ENCODE assay signal across 8 mouse cellular contexts in the genomic region with DNA sequence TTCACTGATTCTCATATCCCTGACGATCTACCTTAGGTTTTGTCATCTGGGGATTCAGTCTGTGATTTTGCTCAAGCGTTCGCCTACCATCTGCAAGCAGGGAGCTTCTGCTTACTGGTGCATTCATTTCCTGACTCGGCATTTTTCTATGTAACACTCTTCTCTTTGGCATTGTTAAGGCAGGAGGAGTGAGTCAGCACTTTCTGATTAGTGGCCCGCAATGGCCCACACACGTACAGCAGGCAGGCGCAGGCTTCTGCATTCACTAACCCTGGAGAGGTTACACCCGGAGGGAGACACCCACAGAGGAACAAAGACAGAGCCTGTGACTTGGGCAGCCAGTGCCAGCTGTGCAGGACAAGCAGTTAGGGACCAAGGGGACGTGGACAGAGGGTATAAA. TPM values are rescaled to one million over a fixed set of nuclear protein-coding genes. Genes with fewer than 3 reads are reported as not detected.
DNase-seq lines count a peak whose midpoint lies in the region; ATAC-seq and TF ChIP-seq lines count a peak whose summit lies in the region.

No protein-coding gene starts in this region.

- no peak overlapping the region for H3K4me2 ChIP-seq in kidney, embryonic 16.5 days (replicated peaks; ENCODE audit: low read depth, low read length)
- H3K4me2 ChIP-seq in myocyte (ENCODE audit: low read depth): peak overlapping the region; percentile 47

- H3K9me3 ChIP-seq in kidney, embryonic 16.5 days (ENCODE audit: low read length): no peaks in the 10 kb centered on the region
- no peaks in the 10 kb centered on the region for H3K9me3 ChIP-seq in limb, embryonic 10.5 days (replicated peaks)

- no peak overlapping the region for H3ac ChIP-seq in myocyte (ENCODE audit: control insufficient read depth, insufficient read length)

- no peaks in the 10 kb centered on the region for H3K4me1 ChIP-seq in kidney, embryonic 16.5 days (ENCODE audit: insufficient read depth, low read length)
- H3K4me1 ChIP-seq in limb, embryonic 10.5 days: no peaks in the 10 kb centered on the region

- TF ChIP-seq POLR2A in myocyte (IDR thresholded peaks at IDR 0.05; ENCODE audit: insufficient read length, low read depth): no peak

- 0 out of 2 replicates have a peak, but pooled peaks cover 5% of the 10 kb centered on the region for H3K36me3 ChIP-seq in kidney, embryonic 16.5 days (ENCODE audit: insufficient read depth, low read length)
- no peaks in the 10 kb centered on the region for H3K36me3 ChIP-seq in myocyte (ENCODE audit: control insufficient read depth, insufficient read depth)
- peaks cover 20% of the 10 kb centered on the region for H3K36me3 ChIP-seq in limb, embryonic 10.5 days

- no peaks in the 10 kb centered on the region for H3K27me3 ChIP-seq in kidney, embryonic 16.5 days (ENCODE audit: insufficient read depth, low read length)
- H3K27me3 ChIP-seq in myocyte (ENCODE audit: control insufficient read depth, insufficient read depth, insufficient read length): no peaks in the 10 kb centered on the region
- no peaks in the 10 kb centered on the region for H3K27me3 ChIP-seq in limb, embryonic 10.5 days (ENCODE audit: low read depth, poor library complexity, severe bottlenecking)

- no peak overlapping the region for H3K27ac ChIP-seq in kidney, embryonic 16.5 days (ENCODE audit: low read length)
- no peak overlapping the region for H3K27ac ChIP-seq in limb, embryonic 10.5 days

- H3K9ac ChIP-seq in kidney, embryonic 16.5 days (replicated peaks; ENCODE audit: low read length): no peak overlapping the region

- no peak overlapping the region for H3K4me3 ChIP-seq in kidney, embryonic 16.5 days (ENCODE audit: low read length)
- no peak overlapping the region for H3K4me3 ChIP-seq in myocyte
- H3K4me3 ChIP-seq in limb, embryonic 10.5 days: no peak overlapping the region

- peak; percentile 89 for ATAC-seq in erythroblast, adult 5-6 weeks (replicated peaks; ENCODE audit: low FRiP score, poor library complexity, severe bottlenecking)
- ATAC-seq in kidney, embryonic 16.5 days (ENCODE audit: low FRiP score, low TSS enrichment): peak; percentile 79

- intact Hi-C loops in heart, postnatal 25 days (cut with DNase I): no loop called here

- peak; percentile 93 for DNase-seq in heart, adult 11 months
- no peak for DNase-seq in heart, postnatal 25 days (ENCODE audit: low spot score)
- DNase-seq in ES-CJ7 (ENCODE audit: low read depth, low spot score): peak; percentile 73
- no peak for DNase-seq in right cerebral cortex, postnatal 4 days
- no peak for DNase-seq in limb, embryonic 10.5 days (ENCODE audit: low spot score)

- no peaks in the 10 kb centered on the region for H3K79me2 ChIP-seq in myocyte (ENCODE audit: control insufficient read depth, insufficient read depth)

- 67% methylated on average over 9 of the region's 9 CpGs for WGBS in kidney, embryonic 16.5 days
- 83% methylated on average over 9 of the region's 9 CpGs for WGBS in limb, embryonic 10.5 days

TF ChIP-seq in myocyte, 11 proteins besides CTCF, POLR2A, EP300 and RAD21:
- TF ChIP-seq TCF3 (IDR thresholded peaks at IDR 0.05; ENCODE audit: insufficient read length, low read depth) (no peak), MYOG (IDR thresholded peaks at IDR 0.05; ENCODE audit: control insufficient read depth in 1 of 3, insufficient read depth in 1 of 3, insufficient read length in 2 of 3, low read depth in 2 of 3) (peak in 2 of 3 experiments; percentile 3 to 36), MYOD1 (IDR thresholded peaks at IDR 0.05; ENCODE audit: control insufficient read depth in 1 of 3, insufficient read length in 2 of 3, low read depth in 2 of 3) (peak in 1 of 3 experiments; percentile 7)

RNA-seq across cellular contexts. Expression of gene Polr3g, which starts 19.2 kb away (rescaled TPM):
- total RNA-seq in heart, postnatal 25 days (2021): 1 to 10 TPM; 1.9 to 2.5 TPM
- 4.0 and 14.4 TPM in 2 replicates for total RNA-seq in erythroblast, adult 5-6 weeks (2015; ENCODE audit: low replicate concordance)
- 4.4 and 6.4 TPM in 2 replicates for total RNA-seq in erythroblast, adult 5-6 weeks (2017; ENCODE audit: low replicate concordance)
- polyA plus RNA-seq in kidney, embryonic 16.5 days (2015; fragmentation: Nextera tagmentation; extraction: Ambion mirVana): 10.9 and 11.9 TPM in 2 replicates
- 3.5 TPM for polyA plus RNA-seq in myocyte (2012; fragmentation: generic; extraction: Trizol)
- polyA plus RNA-seq in limb, embryonic 10.5 days (2016; fragmentation: Nextera tagmentation; extraction: Ambion mirVana): 20.0 and 21.3 TPM in 2 replicates

RNA-seq across cellular contexts. Expression of gene Mblac2, which starts 19.5 kb away (rescaled TPM):
- total RNA-seq in heart, postnatal 25 days (2021): 1 to 10 TPM; 2.5 to 3.1 TPM
- 0.19 and 2.5 TPM in 2 replicates for total RNA-seq in erythroblast, adult 5-6 weeks (2015; ENCODE audit: low replicate concordance)
- total RNA-seq in erythroblast, adult 5-6 weeks (2017; ENCODE audit: low replicate concordance): 1.1 and 1.7 TPM in 2 replicates
- 8.9 and 9.5 TPM in 2 replicates for polyA plus RNA-seq in kidney, embryonic 16.5 days (2015; fragmentation: Nextera tagmentation; extraction: Ambion mirVana)
- polyA plus RNA-seq in myocyte (2012; fragmentation: generic; extraction: Trizol): 0.62 TPM
- polyA plus RNA-seq in limb, embryonic 10.5 days (2016; fragmentation: Nextera tagmentation; extraction: Ambion mirVana): 3.4 and 4.4 TPM in 2 replicates

RNA-seq across cellular contexts. Expression of gene Lysmd3, which starts 34.1 kb away (rescaled TPM):
- 10 to 100 TPM; 17.4 to 17.9 TPM for total RNA-seq in heart, postnatal 25 days (2021)
- 16.5 and 30.1 TPM in 2 replicates for total RNA-seq in erythroblast, adult 5-6 weeks (2015; ENCODE audit: low replicate concordance)
- total RNA-seq in erythroblast, adult 5-6 weeks (2017; ENCODE audit: low replicate concordance): 34.4 and 47.8 TPM in 2 replicates
- polyA plus RNA-seq in kidney, embryonic 16.5 days (2015; fragmentation: Nextera tagmentation; extraction: Ambion mirVana): 23.7 and 26.0 TPM in 2 replicates
- polyA plus RNA-seq in myocyte (2012; fragmentation: generic; extraction: Trizol): 4.2 TPM
- 16.5 and 22.8 TPM in 2 replicates for polyA plus RNA-seq in limb, embryonic 10.5 days (2016; fragmentation: Nextera tagmentation; extraction: Ambion mirVana)

RNA-seq across cellular contexts. Expression of gene Adgrv1, which starts 58.7 kb away (rescaled TPM):
- total RNA-seq in heart, postnatal 25 days (2021): under 1 TPM; 0.13 to 0.17 TPM
- total RNA-seq in erythroblast, adult 5-6 weeks (2015; ENCODE audit: low replicate concordance): not detected in 2 replicates
- 1.0 TPM in 1 of 2 replicates, not detected in the other for total RNA-seq in erythroblast, adult 5-6 weeks (2017; ENCODE audit: low replicate concordance)
- 4.3 and 4.5 TPM in 2 replicates for polyA plus RNA-seq in kidney, embryonic 16.5 days (2015; fragmentation: Nextera tagmentation; extraction: Ambion mirVana)
- 0.04 TPM for polyA plus RNA-seq in myocyte (2012; fragmentation: generic; extraction: Trizol)
- polyA plus RNA-seq in limb, embryonic 10.5 days (2016; fragmentation: Nextera tagmentation; extraction: Ambion mirVana): 1.2 and 1.5 TPM in 2 replicates

Comparison
In these comparisons a context has a peak if more than half of its experiments do, and no peak if none do; other contexts are left out.
1. DNase-seq: peak in heart, adult 11 months (single experiment) and ES-CJ7 (single experiment); none in heart, postnatal 25 days (single experiment), right cerebral cortex, postnatal 4 days (single experiment) and limb, embryonic 10.5 days (single experiment).